Mouse (Mus musculus) G1E (cell line): ENCODE data around the gene Pbx4.

Experiments
- CTCF ChIP-seq: IDR thresholded peaks from 2 replicates; pipeline ENCODE4 v1.5.1; 2012; ENCODE audit warnings: low read depth, low read length, inconsistent platforms, mixed read lengths
- GATA1 ChIP-seq: IDR thresholded peaks from 2 replicates; pipeline ENCODE4 v1.6.1; 2012; ENCODE audit warnings: borderline replicate concordance, low read length, inconsistent platforms, mixed read lengths
- POLR2AphosphoS5 ChIP-seq: IDR thresholded peaks from 2 replicates; pipeline ENCODE4 v1.6.1; 2012; ENCODE audit warnings: low read depth, low read length, inconsistent platforms; ENCODE audit not compliant: insufficient replicate concordance
- TAL1 ChIP-seq: conservative IDR thresholded peaks from 2 replicates; pipeline ENCODE4 v1.6.1; 2012; ENCODE audit warnings: low read depth, low read length, inconsistent platforms, mixed read lengths

GRCm38 (mm10) chr8:69876097-69876496 is 43.8 kb downstream of the Pbx4 start:
- TF ChIP-seq POLR2AphosphoS5, result no peak
- TF ChIP-seq GATA1, result no peak
- TF ChIP-seq CTCF, result no peak
- no peak for TF ChIP-seq TAL1
